In the genomic region with DNA sequence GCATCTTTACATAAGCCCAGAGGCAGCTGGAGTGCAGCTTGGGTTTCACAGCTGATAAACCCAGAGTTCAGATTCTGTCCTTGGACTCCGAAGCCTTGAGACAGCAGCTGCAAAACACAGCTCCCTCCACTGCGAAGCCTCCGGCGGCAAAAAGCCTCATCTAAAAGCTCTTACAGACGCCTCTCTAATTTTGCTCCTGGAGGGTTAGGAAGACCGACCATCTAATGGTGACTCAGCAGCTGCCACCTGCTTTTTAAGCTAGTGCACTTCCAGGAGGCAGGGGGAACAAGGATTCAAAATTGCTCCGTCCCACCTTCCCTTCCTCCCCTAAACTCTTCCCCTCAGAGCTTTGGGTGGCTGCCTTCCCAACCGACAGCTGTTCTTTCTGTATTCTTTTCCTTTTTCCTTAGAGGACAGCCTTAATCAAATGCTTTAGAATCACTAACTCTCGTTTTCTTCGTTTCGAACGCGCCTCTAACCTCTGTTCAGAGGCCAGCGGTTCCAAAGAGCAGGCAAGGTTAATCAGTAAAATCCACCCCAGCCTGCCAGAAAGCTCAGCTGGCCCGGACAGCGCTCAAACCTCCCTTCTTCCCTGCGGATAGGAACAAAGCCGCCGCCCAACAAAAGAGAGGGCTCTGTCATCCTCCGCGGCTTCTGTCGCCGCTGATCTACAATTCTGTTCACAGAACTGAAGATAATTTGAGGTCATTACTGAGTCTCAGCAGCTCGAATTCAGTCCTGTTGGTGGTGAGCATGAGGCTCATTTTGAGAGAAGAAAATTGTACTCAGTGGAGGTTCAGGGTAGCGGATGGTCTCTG, we compare ENCODE assay signal across 7 mouse cellular contexts. TPM values are rescaled to one million over a fixed set of nuclear protein-coding genes. Genes with fewer than 3 reads are reported as not detected.
DNase-seq lines count a peak whose midpoint lies in the region; ATAC-seq and TF ChIP-seq lines count a peak whose summit lies in the region.

No protein-coding gene starts in this region.

- H3K36me3 ChIP-seq in limb, embryonic 10.5 days: no peaks in the 10 kb centered on the region
- H3K36me3 ChIP-seq in midbrain, embryonic 16.5 days (ENCODE audit: control insufficient read depth, insufficient read depth, low read length): no peaks in the 10 kb centered on the region

- no peak for TF ChIP-seq CTCF in bone marrow macrophage, adult 2 months (IDR thresholded peaks at IDR 0.05; ENCODE audit: low read depth, low read length)

- peaks cover 11% of the 10 kb centered on the region; the same call in 1 of the 2 replicates for H3K27me3 ChIP-seq in limb, embryonic 10.5 days (ENCODE audit: low read depth, poor library complexity, severe bottlenecking)
- no peaks in the 10 kb centered on the region for H3K27me3 ChIP-seq in midbrain, embryonic 16.5 days (ENCODE audit: control insufficient read depth, insufficient read depth, low read depth, low read length)

- WGBS in limb, embryonic 10.5 days: 6% methylated on average over 25 of the region's 25 CpGs
- under 1% methylated on average over 25 of the region's 25 CpGs for WGBS in midbrain, embryonic 16.5 days

- peak; percentile 27 for ATAC-seq in granulocyte monocyte progenitor cell, adult 5-6 weeks (replicated peaks; ENCODE audit: poor library complexity, severe bottlenecking)
- ATAC-seq in midbrain, embryonic 16.5 days: peak; percentile 77

- H3K27ac ChIP-seq in bone marrow macrophage, adult 2 months (ENCODE audit: insufficient read depth, low read depth, low read length): no peak overlapping the region
- 0 out of 2 replicates have a peak overlapping the region, but pooled peaks have one; percentile 14 for H3K27ac ChIP-seq in limb, embryonic 10.5 days
- peak overlapping the region; percentile 84 for H3K27ac ChIP-seq in midbrain, embryonic 16.5 days (ENCODE audit: low read length)

- no peaks in the 10 kb centered on the region for H3K4me1 ChIP-seq in bone marrow macrophage, adult 2 months (ENCODE audit: control insufficient read depth, insufficient read depth, low read length)
- H3K4me1 ChIP-seq in limb, embryonic 10.5 days: peaks cover 17% of the 10 kb centered on the region; the same call in 1 of the 2 replicates
- H3K4me1 ChIP-seq in midbrain, embryonic 16.5 days (ENCODE audit: control insufficient read depth, insufficient read depth, low read length): peaks cover 20% of the 10 kb centered on the region

- DNase-seq in embryo, embryonic 10 days (ENCODE audit: low spot score): peak; percentile 82
- DNase-seq in kidney, adult 11 months: peak; percentile 83
- DNase-seq in limb, embryonic 10.5 days (ENCODE audit: low spot score): peak; percentile 57
- DNase-seq in telencephalon, adult 2 months (ENCODE audit: low read depth, low spot score): peak; percentile 78

- peak overlapping the region; percentile 53 for H3K4me2 ChIP-seq in midbrain, embryonic 16.5 days (ENCODE audit: low read length)

- peak overlapping the region; percentile 57 for H3K9ac ChIP-seq in midbrain, embryonic 16.5 days (ENCODE audit: low read depth, low read length)

- H3K9me3 ChIP-seq in limb, embryonic 10.5 days (replicated peaks): no peaks in the 10 kb centered on the region
- H3K9me3 ChIP-seq in midbrain, embryonic 16.5 days (replicated peaks; ENCODE audit: control insufficient read depth, low read length, poor library complexity, severe bottlenecking): no peaks in the 10 kb centered on the region

- H3K4me3 ChIP-seq in bone marrow macrophage, adult 2 months (ENCODE audit: insufficient read depth, low read length): peak overlapping the region; percentile 28; the same call in 1 of the 2 replicates
- peak overlapping the region; percentile 40 for H3K4me3 ChIP-seq in limb, embryonic 10.5 days
- H3K4me3 ChIP-seq in midbrain, embryonic 16.5 days (ENCODE audit: low read depth, low read length): peak overlapping the region; percentile 22

- no peak for TF ChIP-seq POLR2A in bone marrow macrophage, adult 2 months (IDR thresholded peaks at IDR 0.05; ENCODE audit: borderline replicate concordance, low read depth, low read length)

RNA-seq across cellular contexts. Expression of gene Hgd, which starts 4.5 kb away (rescaled TPM):
- polyA plus RNA-seq in bone marrow macrophage, adult 2 months (2012; ENCODE audit: insufficient read depth, insufficient read length, missing spikeins): not detected in 2 replicates
- not detected in 2 replicates for total RNA-seq in granulocyte monocyte progenitor cell, adult 5-6 weeks (2014; fragmentation: Nextera tagmentation)
- not detected in 2 replicates for total RNA-seq in granulocyte monocyte progenitor cell, adult 5-6 weeks (2017)
- polyA plus RNA-seq in limb, embryonic 10.5 days (2016; fragmentation: Nextera tagmentation; extraction: Ambion mirVana): 0.25 and 0.28 TPM in 2 replicates
- polyA plus RNA-seq in midbrain, embryonic 16.5 days (2015; fragmentation: Nextera tagmentation; extraction: Ambion mirVana): 0.19 and 0.34 TPM in 2 replicates

RNA-seq across cellular contexts. Expression of gene Rabl3, which starts 44.7 kb away (rescaled TPM):
- 9.3 and 9.7 TPM in 2 replicates for polyA plus RNA-seq in bone marrow macrophage, adult 2 months (2012; ENCODE audit: insufficient read depth, insufficient read length, missing spikeins)
- total RNA-seq in granulocyte monocyte progenitor cell, adult 5-6 weeks (2014; fragmentation: Nextera tagmentation): 10.2 and 13.1 TPM in 2 replicates
- 7.5 and 15.5 TPM in 2 replicates for total RNA-seq in granulocyte monocyte progenitor cell, adult 5-6 weeks (2017)
- polyA plus RNA-seq in limb, embryonic 10.5 days (2016; fragmentation: Nextera tagmentation; extraction: Ambion mirVana): 38.9 and 39.4 TPM in 2 replicates
- 17.2 and 18.8 TPM in 2 replicates for polyA plus RNA-seq in midbrain, embryonic 16.5 days (2015; fragmentation: Nextera tagmentation; extraction: Ambion mirVana)

RNA-seq across cellular contexts. Expression of gene Gtf2e1, which starts 44.8 kb away (rescaled TPM):
- polyA plus RNA-seq in bone marrow macrophage, adult 2 months (2012; ENCODE audit: insufficient read depth, insufficient read length, missing spikeins): 8.3 and 9.4 TPM in 2 replicates
- 22.0 and 25.4 TPM in 2 replicates for total RNA-seq in granulocyte monocyte progenitor cell, adult 5-6 weeks (2014; fragmentation: Nextera tagmentation)
- total RNA-seq in granulocyte monocyte progenitor cell, adult 5-6 weeks (2017): 22.9 and 23.2 TPM in 2 replicates
- 45.0 and 48.1 TPM in 2 replicates for polyA plus RNA-seq in limb, embryonic 10.5 days (2016; fragmentation: Nextera tagmentation; extraction: Ambion mirVana)
- polyA plus RNA-seq in midbrain, embryonic 16.5 days (2015; fragmentation: Nextera tagmentation; extraction: Ambion mirVana): 31.9 and 35.3 TPM in 2 replicates
